Mouse (Mus musculus): ENCODE data around the gene Gtf2h5. TPM values are rescaled to one million over a fixed set of nuclear protein-coding genes. Genes with fewer than 3 reads are reported as not detected.

Gtf2h5 gene
- polyA plus RNA-seq, 1 experiment from 2014 or later, result 172 TPM

DNA sequence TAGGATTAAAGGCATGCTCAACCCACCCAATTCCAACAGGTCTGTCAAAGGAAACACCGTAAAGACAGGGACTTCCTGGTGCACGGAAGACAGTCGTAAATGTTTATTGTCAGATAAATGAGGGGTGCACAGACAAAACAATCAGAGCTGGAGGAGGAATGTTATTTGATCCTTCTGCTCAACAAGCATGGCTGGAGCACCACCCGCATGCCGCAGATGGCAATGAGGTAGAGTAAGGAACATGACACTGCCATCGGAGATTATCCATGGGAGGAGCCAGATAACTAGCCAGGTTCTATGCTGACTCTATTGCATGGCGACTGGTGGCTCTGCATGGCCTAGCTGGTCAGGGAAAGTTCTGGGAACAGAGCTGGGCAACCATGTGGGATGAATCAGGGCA, 6.2 kb upstream of the Gtf2h5 start:
- Histone ChIP-seq H3K4me3 (replicated peaks) (no peak overlapping the region), H3K9ac (no peak overlapping the region), H3K4me2 (no peak overlapping the region), H3K9me3 (no peaks in the 10 kb centered on the region), H3K4me1 (no peaks in the 10 kb centered on the region), H3K27ac (no peak overlapping the region), H3K27me3 (replicated peaks) (no peaks in the 10 kb centered on the region), H3K36me3 (no peaks in the 10 kb centered on the region; the same call in 1 of the 2 replicates)
- 73% methylated on average over 7 of the region's 7 CpGs for WGBS
- ATAC-seq (ENCODE audit: insufficient read depth, low FRiP score, low read depth), result no peak

DNA sequence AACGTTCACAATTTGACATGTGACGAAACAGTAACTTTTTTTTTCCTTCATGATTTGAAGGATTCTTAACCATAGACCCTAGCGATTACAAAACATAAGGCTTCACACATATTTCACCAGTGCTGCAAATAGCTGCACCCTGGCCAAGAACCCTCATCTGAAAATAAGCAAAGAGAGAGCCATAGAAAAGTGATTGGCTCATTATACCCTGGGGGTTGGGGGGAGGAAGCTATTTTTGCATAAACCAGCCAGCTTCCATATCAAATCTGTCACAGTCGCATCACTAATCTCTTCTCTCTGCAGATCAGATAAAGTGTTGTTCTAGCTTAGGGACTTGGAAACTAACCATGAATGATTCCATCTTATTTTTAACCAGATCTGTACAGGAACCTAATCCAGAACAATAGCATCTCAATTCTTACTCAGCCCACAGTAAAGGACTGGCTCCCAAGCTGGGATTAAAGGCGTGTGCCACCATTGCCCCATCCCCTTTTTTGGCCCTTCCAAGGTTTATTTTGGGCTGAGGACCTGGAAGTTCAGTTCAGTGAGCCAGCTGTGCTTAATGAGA, 3.8 kb downstream of the Gtf2h5 start:
- Histone ChIP-seq H3K27me3 (replicated peaks) (no peaks in the 10 kb centered on the region), H3K4me3 (replicated peaks) (no peak overlapping the region), H3K4me1 (no peaks in the 10 kb centered on the region), H3K4me2 (no peak overlapping the region), H3K36me3 (peaks cover 2% of the 10 kb centered on the region; the same call in 1 of the 2 replicates), H3K9ac (no peak overlapping the region), H3K27ac (no peak overlapping the region), H3K9me3 (no peaks in the 10 kb centered on the region)
- 81% methylated on average over 5 of the region's 5 CpGs for WGBS
- ATAC-seq (ENCODE audit: insufficient read depth, low FRiP score, low read depth), result no peak

DNA sequence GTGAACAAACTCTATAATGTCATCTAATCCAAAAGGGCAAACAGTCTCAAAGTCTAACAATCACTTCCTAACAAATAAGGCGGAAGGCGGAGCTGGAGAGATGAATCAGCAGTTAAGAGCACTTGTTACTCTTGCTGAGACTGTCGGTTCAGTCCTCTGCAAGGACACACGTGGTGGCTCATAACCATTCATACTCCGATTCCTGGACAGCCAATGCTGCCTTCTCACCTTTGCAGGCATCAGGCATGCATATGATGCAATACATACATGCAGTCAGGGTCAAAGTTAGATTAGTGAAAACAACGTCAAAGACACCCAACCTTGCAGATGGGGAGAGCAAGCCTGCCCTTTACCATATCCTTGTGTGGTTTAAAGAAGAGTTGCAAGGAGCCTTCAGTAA, 12.0 kb downstream of the Gtf2h5 start:
- no peak for ATAC-seq (ENCODE audit: insufficient read depth, low FRiP score, low read depth)
- H3K4me2 ChIP-seq, result no peak overlapping the region
- H3K27ac ChIP-seq, result no peak overlapping the region
- no peak overlapping the region for H3K4me3 ChIP-seq (replicated peaks)
- no peaks in the 10 kb centered on the region for H3K4me1 ChIP-seq
- H3K36me3 ChIP-seq, result no peaks in the 10 kb centered on the region
- WGBS, result 81% methylated on average over 6 of the region's 6 CpGs
- H3K27me3 ChIP-seq (replicated peaks), result no peaks in the 10 kb centered on the region
- no peak overlapping the region for H3K9ac ChIP-seq
- H3K9me3 ChIP-seq, result no peaks in the 10 kb centered on the region

DNA sequence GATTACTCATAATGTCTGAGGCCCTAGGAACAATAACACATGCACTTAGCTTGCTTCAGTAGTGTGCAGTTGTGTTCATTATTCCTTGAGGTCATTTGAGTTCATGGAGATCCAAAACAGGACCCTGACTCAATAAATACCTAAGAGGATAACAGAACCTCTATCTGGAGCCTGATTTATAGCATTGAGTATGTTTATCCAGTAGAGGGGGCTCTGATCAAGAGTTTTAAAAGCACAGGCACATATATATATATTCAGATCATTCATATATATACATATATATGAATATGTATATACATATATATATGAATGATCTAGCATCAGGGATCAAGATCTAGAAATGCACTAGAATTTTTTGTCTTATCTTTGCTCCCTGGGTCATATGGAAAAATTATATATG, 16.0 kb downstream of the Gtf2h5 start:
- Histone ChIP-seq H3K4me3 (replicated peaks) (no peak overlapping the region), H3K4me1 (no peaks in the 10 kb centered on the region), H3K9ac (no peak overlapping the region), H3K27ac (no peak overlapping the region), H3K36me3 (no peaks in the 10 kb centered on the region), H3K4me2 (no peak overlapping the region), H3K27me3 (replicated peaks) (no peaks in the 10 kb centered on the region), H3K9me3 (no peaks in the 10 kb centered on the region)
- no peak for ATAC-seq (ENCODE audit: insufficient read depth, low FRiP score, low read depth)

DNA sequence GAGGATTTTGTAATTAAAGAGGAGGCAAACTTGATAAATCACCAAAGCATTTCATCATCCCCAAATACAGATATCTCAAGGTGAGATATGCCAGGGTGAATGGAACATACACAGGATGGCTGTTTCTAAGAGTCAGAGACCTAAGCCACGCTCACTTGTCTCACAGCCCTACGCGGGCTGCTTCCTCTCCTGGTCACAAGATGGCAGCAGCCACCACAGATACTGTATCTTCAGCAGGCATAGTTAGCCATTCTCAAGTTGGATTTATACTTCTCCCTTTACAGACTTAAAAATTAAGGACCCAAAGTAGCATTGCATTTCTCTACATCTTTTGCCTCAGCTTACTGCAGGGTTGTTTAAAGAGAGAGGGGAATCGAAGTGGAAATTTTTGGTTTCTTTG, 18.3 kb downstream of the Gtf2h5 start:
- no peaks in the 10 kb centered on the region for H3K9me3 ChIP-seq
- H3K36me3 ChIP-seq, result no peaks in the 10 kb centered on the region
- no peaks in the 10 kb centered on the region for H3K27me3 ChIP-seq (replicated peaks)
- H3K4me1 ChIP-seq, result no peaks in the 10 kb centered on the region
- no peak overlapping the region for H3K9ac ChIP-seq
- 33% methylated on average over 4 of the region's 4 CpGs for WGBS
- no peak for ATAC-seq (ENCODE audit: insufficient read depth, low FRiP score, low read depth)
- H3K4me3 ChIP-seq (replicated peaks), result no peak overlapping the region
- no peak overlapping the region for H3K27ac ChIP-seq
- no peak overlapping the region for H3K4me2 ChIP-seq

DNA sequence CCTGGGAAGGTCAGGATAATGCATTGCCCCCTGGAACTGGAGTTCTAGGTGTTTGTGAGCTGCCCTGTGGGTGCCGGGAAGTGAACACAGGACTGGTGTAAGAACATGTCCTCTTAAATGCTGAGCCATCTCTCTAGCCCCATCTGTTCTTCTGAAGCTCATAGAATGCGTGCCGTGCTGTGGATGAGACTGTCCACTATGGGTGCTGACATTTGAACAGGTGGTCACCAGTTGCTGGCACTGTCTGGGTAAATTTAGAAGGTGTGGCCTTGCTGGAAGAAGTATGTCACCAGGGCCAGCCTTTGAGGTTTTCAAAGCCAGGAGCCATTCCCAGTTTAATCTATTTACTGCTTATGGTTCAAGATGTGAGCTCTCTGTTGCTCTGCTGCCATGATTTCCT, 22.7 kb downstream of the Gtf2h5 start:
- 89% methylated on average over 3 of the region's 3 CpGs for WGBS
- ATAC-seq (ENCODE audit: insufficient read depth, low FRiP score, low read depth), result no peak

DNA sequence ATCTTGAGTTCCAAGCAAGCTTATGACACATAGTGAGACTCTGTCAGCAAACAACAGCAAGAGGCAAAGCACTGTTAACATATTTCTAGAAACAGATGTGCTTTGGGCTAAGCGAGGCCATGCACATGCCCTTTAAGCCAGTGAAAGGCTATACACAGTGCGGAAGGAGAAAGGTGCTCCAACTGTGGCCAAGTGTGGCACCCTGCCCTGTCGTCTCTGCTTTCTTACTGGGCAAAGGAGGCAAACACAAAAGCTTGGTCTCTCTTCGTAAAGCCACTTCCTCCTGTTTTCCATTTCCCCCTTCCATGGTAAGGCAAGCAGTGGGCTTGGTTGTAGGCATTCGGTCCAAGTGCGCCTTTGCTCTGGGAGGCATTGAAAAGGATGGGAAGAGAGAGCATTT, 24.0 kb downstream of the Gtf2h5 start:
- Histone ChIP-seq H3K27ac (no peak overlapping the region), H3K9me3 (no peaks in the 10 kb centered on the region), H3K27me3 (replicated peaks) (no peaks in the 10 kb centered on the region), H3K36me3 (no peaks in the 10 kb centered on the region), H3K4me1 (peaks cover 3% of the 10 kb centered on the region; the same call in 1 of the 2 replicates), H3K4me2 (no peak overlapping the region), H3K4me3 (replicated peaks) (no peak overlapping the region), H3K9ac (no peak overlapping the region)
- 78% methylated on average over 6 of the region's 6 CpGs for WGBS
- no peak for ATAC-seq (ENCODE audit: insufficient read depth, low FRiP score, low read depth)

More for the DNA sequence above, 22.7 kb downstream of the Gtf2h5 start:
- Histone ChIP-seq H3K9me3 (no peaks in the 10 kb centered on the region), H3K36me3 (no peaks in the 10 kb centered on the region), H3K27me3 (replicated peaks) (no peaks in the 10 kb centered on the region), H3K9ac (no peak overlapping the region), H3K4me1 (no peaks in the 10 kb centered on the region), H3K4me2 (no peak overlapping the region), H3K27ac (no peak overlapping the region), H3K4me3 (replicated peaks) (no peak overlapping the region)

DNA sequence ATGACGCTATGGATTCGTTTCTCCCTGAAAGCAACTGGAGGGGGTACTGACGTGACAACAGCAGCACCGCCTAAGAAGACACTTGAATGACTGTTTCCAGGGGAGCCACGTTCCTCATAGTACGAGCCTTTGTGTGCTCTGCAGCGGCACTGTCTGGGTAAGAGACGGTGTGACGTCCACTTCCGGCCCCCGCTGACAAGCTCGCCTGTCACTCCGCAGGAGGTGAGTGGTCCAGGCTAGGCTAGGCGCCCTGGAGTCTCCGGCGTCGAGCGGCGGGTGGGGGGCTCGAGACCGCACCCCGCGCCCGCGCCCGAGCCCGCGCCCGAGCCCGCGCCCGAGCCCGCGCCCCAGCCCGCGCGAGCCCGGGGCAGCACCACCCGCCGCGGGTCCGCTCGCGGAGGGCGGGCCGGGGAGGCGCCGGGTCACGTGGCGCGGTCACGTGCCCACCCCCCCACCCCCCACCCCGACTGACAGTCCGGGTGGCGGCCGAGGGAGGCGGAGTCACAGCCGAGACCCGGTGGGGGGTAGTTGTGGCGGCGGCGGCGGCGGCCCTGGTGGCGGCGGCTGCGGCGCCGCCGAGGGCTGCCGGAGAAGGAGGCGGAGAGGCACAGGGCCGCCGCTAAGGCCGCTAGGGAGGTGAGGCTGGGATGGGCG, 26.9 kb downstream of the Gtf2h5 start, which contains the start of gene Tulp4:
Tulp4 (plus strand) TSS at position 77 of the 654 bp plus-strand sequence.
- H3K9ac ChIP-seq, result peak within 1 kb of the TSS; percentile 88
- under 1% methylated on average over 53 of the region's 76 CpGs for WGBS
- H3K36me3 ChIP-seq, result no peaks in the 10 kb centered on the region
- peak within 1 kb of the TSS; percentile 91 for H3K4me3 ChIP-seq (replicated peaks)
- H3K9me3 ChIP-seq, result no peaks in the 10 kb centered on the region
- H3K4me1 ChIP-seq, result peaks cover 3% of the 10 kb centered on the region; the same call in 1 of the 2 replicates
- peak within 1 kb of the TSS; percentile 92 for H3K27ac ChIP-seq
- H3K27me3 ChIP-seq (replicated peaks), result no peaks in the 10 kb centered on the region
- peak within 1 kb of the TSS; percentile 57 for H3K4me2 ChIP-seq
- ATAC-seq (ENCODE audit: insufficient read depth, low FRiP score, low read depth), result peak; percentile 95

DNA sequence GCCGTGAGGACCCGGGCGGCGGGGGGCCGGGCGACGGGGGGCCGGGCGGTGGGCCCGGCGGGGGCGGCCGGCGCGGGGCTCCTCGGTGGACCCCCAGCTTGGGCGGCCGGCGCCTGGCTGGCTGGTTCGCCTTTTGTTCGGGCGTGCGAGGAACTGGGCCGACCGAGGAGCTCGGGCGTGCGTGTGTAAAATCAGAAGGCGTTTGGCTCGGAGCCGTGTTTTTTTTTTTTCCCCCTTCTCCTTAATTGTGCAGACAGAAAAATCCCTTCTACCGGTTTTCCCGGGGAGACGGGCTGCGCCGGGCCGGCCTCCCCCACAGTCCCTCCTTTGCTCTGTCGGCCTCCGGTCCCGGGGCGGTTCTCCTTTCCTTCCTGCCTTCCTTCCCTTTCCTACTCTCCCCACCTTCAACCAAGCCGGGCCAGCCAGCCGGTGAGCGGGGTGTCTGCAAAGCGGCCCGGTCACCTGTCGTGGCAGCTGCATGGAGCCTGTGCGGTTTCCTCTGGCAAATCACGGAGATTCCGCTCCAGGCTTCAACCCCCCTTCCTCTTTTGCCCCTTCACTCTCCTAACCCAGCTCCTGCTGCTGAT, 27.5 kb downstream of the Gtf2h5 start:
- H3K27me3 ChIP-seq (replicated peaks), result no peaks in the 10 kb centered on the region
- peak overlapping the region; percentile 88 for H3K9ac ChIP-seq
- peak overlapping the region; percentile 92 for H3K27ac ChIP-seq
- H3K4me2 ChIP-seq, result peak overlapping the region; percentile 57
- ATAC-seq (ENCODE audit: insufficient read depth, low FRiP score, low read depth), result peak; percentile 19; the same call in 1 of the 2 replicates
- H3K4me3 ChIP-seq (replicated peaks), result peak overlapping the region; percentile 91
- H3K9me3 ChIP-seq, result no peaks in the 10 kb centered on the region
- no peaks in the 10 kb centered on the region for H3K36me3 ChIP-seq
- peaks cover 3% of the 10 kb centered on the region; the same call in 1 of the 2 replicates for H3K4me1 ChIP-seq
- 0% methylated on average over 42 of the region's 50 CpGs for WGBS

DNA sequence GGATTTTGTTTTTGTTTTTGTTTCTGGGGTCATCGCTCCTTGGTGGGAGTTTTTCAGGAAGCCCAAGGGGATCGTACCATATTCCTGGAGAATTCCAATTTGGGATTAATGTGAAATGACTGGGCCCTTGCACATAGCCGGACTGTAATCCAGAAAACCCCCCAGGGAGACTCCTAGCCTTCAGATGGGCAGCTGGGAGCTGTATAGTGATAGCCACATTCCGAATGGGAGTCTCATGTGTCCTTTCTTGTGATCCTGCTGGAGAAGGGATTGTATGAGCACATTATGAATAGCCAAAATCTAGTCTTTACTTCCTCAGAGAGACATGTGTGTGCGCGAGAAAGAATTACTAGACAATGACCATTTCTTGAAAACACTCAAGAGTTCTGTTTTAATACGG, 28.6 kb downstream of the Gtf2h5 start:
- Histone ChIP-seq H3K9ac (no peak overlapping the region; the same call in 1 of the 2 replicates), H3K4me2 (peak overlapping the region; percentile 57), H3K36me3 (no peaks in the 10 kb centered on the region), H3K27ac (no peak overlapping the region), H3K9me3 (no peaks in the 10 kb centered on the region), H3K4me3 (replicated peaks) (peak overlapping the region; percentile 91), H3K4me1 (peaks cover 3% of the 10 kb centered on the region; the same call in 1 of the 2 replicates), H3K27me3 (replicated peaks) (no peaks in the 10 kb centered on the region)
- no peak for ATAC-seq (ENCODE audit: insufficient read depth, low FRiP score, low read depth)
- 55% methylated on average over 7 of the region's 7 CpGs for WGBS

DNA sequence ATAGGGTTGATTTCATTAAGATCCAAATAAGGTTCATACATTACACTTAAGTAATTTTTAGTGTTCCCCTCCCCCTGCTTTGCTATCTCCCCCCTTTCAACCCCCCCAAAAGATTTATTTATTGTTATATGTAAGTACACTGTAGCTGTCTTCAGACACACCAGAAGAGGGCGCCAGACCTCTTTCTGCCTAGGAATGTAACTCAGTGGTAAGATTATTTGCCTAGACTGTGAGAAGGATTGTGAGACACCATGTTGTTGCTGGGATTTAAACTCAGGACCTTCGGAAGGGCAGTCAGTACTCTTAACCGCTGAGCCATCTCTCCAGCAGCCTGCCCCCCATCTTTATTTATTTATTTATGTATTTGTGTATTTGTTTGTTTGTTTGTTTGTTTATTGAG, 31.4 kb downstream of the Gtf2h5 start:
- H3K4me2 ChIP-seq, result no peak overlapping the region
- no peak overlapping the region for H3K9ac ChIP-seq
- no peak for ATAC-seq (ENCODE audit: insufficient read depth, low FRiP score, low read depth)
- 85% methylated on average over 3 of the region's 3 CpGs for WGBS
- no peaks in the 10 kb centered on the region for H3K27me3 ChIP-seq (replicated peaks)
- no peak overlapping the region for H3K27ac ChIP-seq
- peaks cover 3% of the 10 kb centered on the region; the same call in 1 of the 2 replicates for H3K4me1 ChIP-seq
- H3K9me3 ChIP-seq, result no peaks in the 10 kb centered on the region
- H3K36me3 ChIP-seq, result no peaks in the 10 kb centered on the region
- no peak overlapping the region for H3K4me3 ChIP-seq (replicated peaks)

DNA sequence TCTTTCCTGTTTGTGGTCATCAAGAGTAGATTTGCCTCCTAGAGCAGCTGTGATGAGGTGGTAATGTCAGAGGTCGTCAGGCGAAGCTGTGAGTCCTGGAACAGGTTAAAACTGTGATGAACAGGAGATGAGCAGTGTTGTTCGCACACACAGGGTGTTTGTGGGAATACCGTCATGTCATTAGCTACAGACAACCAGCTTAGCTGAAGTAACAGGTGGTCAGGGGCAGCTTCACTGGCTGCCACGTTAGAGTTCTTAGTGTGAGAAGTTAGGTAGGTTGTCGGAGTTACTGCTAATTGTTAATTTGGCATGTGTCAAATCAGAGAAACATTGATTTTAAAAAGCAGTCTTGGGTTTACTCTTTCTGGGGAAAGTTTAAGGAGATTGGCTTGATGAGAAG, 34.1 kb downstream of the Gtf2h5 start:
- Histone ChIP-seq H3K4me2 (no peak overlapping the region), H3K4me1 (no peaks in the 10 kb centered on the region; the same call in 1 of the 2 replicates), H3K27ac (no peak overlapping the region), H3K27me3 (replicated peaks) (no peaks in the 10 kb centered on the region), H3K4me3 (replicated peaks) (no peak overlapping the region), H3K36me3 (no peaks in the 10 kb centered on the region), H3K9me3 (no peaks in the 10 kb centered on the region), H3K9ac (no peak overlapping the region)
- ATAC-seq (ENCODE audit: insufficient read depth, low FRiP score, low read depth), result no peak
- 85% methylated on average over 6 of the region's 6 CpGs for WGBS
